Mouse (Mus musculus) MEL (cell line): ENCODE data around the gene Elfn2.

Experiments used
- CTCF ChIP-seq, 3 experiments: IDR thresholded peaks in 2 of 3; conservative IDR thresholded peaks in 1 of 3; 2 replicates each; pipeline ENCODE4 v1.5.1; 2011 to 2012; ENCODE audit warnings: low read length in 3 of 3, low read depth in 2 of 3, mild to moderate bottlenecking in 2 of 3, improper control_type of control experiment in 1 of 3, inconsistent platforms in 1 of 3, mixed read lengths in 1 of 3, moderate library complexity in 1 of 3; ENCODE audit not compliant: control insufficient read depth in 1 of 3, insufficient read depth in 1 of 3, poor library complexity in 1 of 3, severe bottlenecking in 1 of 3
- EP300 ChIP-seq, 2 experiments: IDR thresholded peaks; 2 replicates each; pipeline ENCODE4 v1.6.1; 2011; ENCODE audit warnings: improper control_type of control experiment in 2 of 2, low read length in 2 of 2, low read depth in 1 of 2, mild to moderate bottlenecking in 1 of 2
- SIN3A ChIP-seq: IDR thresholded peaks from 2 replicates; pipeline ENCODE4 v1.6.1; 2012; ENCODE audit warnings: low read length, improper control_type of control experiment, inconsistent platforms

DNA sequence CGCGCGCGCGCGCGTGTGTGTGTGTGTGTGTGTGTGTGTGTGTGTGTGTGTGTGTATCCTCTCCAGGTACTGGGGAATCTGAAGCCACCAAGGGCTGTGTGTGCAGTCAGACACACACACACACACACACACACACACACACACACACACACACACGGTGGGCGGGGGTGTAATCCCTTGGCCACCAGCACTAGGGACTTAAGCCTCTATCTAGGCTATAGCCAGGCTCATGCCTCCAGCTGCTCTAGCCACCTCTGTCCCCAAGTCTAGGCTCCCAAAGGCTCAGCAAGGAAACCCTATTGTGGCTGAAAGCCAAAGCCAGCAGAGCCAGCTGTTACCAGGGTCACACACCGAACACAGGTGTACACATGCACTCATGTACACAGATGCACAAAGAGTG, 24.3 kb upstream of the Elfn2 start:
- TF ChIP-seq CTCF (IDR thresholded peaks at IDR 0.05 in 2 of 3, conservative IDR thresholded peaks at IDR 0.05 in 1 of 3; ENCODE audit: control insufficient read depth in 1 of 3, insufficient read depth in 1 of 3, low read depth in 2 of 3, low read length in 3 of 3, poor library complexity in 1 of 3, severe bottlenecking in 1 of 3): no peak
- TF ChIP-seq SIN3A: no peak
- no peak for TF ChIP-seq EP300 (IDR thresholded peaks at IDR 0.05; ENCODE audit: low read depth in 1 of 2, low read length in 2 of 2)
